Comparison of ENCODE assay signal across 23 mouse cellular contexts in the genomic region with DNA sequence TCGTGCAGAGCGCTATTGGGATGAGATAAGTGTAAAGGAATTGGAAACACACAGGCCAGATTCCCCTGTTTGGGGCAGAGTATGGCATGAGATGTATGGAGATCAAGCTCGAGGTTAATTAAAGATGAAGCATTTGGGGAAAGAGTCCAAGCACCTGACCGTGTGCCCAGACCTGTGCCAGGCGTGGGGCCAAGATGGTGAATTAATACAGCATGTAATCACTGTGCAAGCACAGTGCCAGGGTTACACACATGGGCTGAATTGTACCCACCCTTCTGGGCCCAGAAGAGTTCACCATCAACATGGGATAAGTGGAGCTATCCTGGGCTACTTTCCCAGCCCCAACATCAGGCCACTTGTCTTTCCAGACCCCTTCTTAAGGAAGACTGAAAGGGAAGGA.
DNase-seq lines count a peak whose midpoint lies in the region; ATAC-seq lines count a peak whose summit lies in the region.
"Had no signal": no experiment of that assay in that cellular context is flagged by ENCODE, and none has a peak within 500 bp of the region (broad histone marks: within the 10 kb centered on the region; RNA-seq: fewer than 3 reads in every experiment).

No protein-coding gene starts in this region.

- no peaks in the 10 kb centered on the region for H3K4me1 ChIP-seq in forebrain, embryonic 15.5 days
- H3K4me1 ChIP-seq in forebrain, embryonic 11.5 days (replicated peaks; ENCODE audit: control insufficient read depth, insufficient read depth, low read length) = no peaks in the 10 kb centered on the region
- no peaks in the 10 kb centered on the region; the same call in 1 of the 2 replicates for H3K4me1 ChIP-seq in hindbrain, embryonic 16.5 days (ENCODE audit: control insufficient read depth, insufficient read depth, low read depth, low read length)
- H3K4me1 ChIP-seq in hindbrain, embryonic 14.5 days (replicated peaks; ENCODE audit: control insufficient read depth, insufficient read depth, low read length) = no peaks in the 10 kb centered on the region
- no peaks in the 10 kb centered on the region for H3K4me1 ChIP-seq in midbrain, embryonic 15.5 days
- no peaks in the 10 kb centered on the region for H3K4me1 ChIP-seq in midbrain, embryonic 13.5 days (replicated peaks)
- H3K4me1 ChIP-seq in limb, embryonic 15.5 days = peaks cover 49% of the 10 kb centered on the region
- H3K4me1 ChIP-seq: heart, embryonic 10.5 days; kidney, embryonic 15.5 days; midbrain, embryonic 12.5 days; neural tube, embryonic 13.5 days had no signal

- 75% methylated on average over 5 of the region's 5 CpGs for WGBS in forebrain, embryonic 15.5 days
- WGBS in forebrain, embryonic 11.5 days = 86% methylated on average over 5 of the region's 5 CpGs
- WGBS in hindbrain, embryonic 16.5 days = 78% methylated on average over 5 of the region's 5 CpGs
- 83% methylated on average over 5 of the region's 5 CpGs for WGBS in hindbrain, embryonic 14.5 days
- WGBS in midbrain, embryonic 15.5 days = 86% methylated on average over 5 of the region's 5 CpGs
- WGBS in midbrain, embryonic 13.5 days = 91% methylated on average over 5 of the region's 5 CpGs
- 56% methylated on average over 5 of the region's 5 CpGs for WGBS in limb, embryonic 15.5 days

- no peak for DNase-seq in forebrain, embryonic 11.5 days (ENCODE audit: low spot score)
- DNase-seq in hindbrain, embryonic 14.5 days (ENCODE audit: low spot score) = no peak
- DNase-seq: adrenal gland, adult 8-10 months; B cell, adult 2 months; cerebellum, adult 2 months; kidney, postnatal 4 days; retina, postnatal 1 day; right cerebral cortex, postnatal 25 days; spleen, adult 18-20 months had no signal

- no peak overlapping the region for H3K9ac ChIP-seq in forebrain, embryonic 15.5 days (replicated peaks)
- H3K9ac ChIP-seq in forebrain, embryonic 11.5 days (ENCODE audit: low read length) = no peak overlapping the region
- no peak overlapping the region for H3K9ac ChIP-seq in hindbrain, embryonic 16.5 days (ENCODE audit: low read depth, low read length)
- H3K9ac ChIP-seq in hindbrain, embryonic 14.5 days = no peak overlapping the region
- no peak overlapping the region for H3K9ac ChIP-seq in midbrain, embryonic 15.5 days
- no peak overlapping the region for H3K9ac ChIP-seq in midbrain, embryonic 13.5 days (replicated peaks)
- H3K9ac ChIP-seq in limb, embryonic 15.5 days = no peak overlapping the region
- H3K9ac ChIP-seq: intestine, embryonic 15.5 days; kidney, embryonic 15.5 days; midbrain, embryonic 12.5 days; neural tube, embryonic 13.5 days had no signal

- no peak overlapping the region for H3K4me3 ChIP-seq in forebrain, embryonic 15.5 days
- no peak overlapping the region for H3K4me3 ChIP-seq in forebrain, embryonic 11.5 days (ENCODE audit: low read depth, low read length)
- H3K4me3 ChIP-seq in hindbrain, embryonic 16.5 days (ENCODE audit: low read length) = no peak overlapping the region
- no peak overlapping the region for H3K4me3 ChIP-seq in hindbrain, embryonic 14.5 days (replicated peaks; ENCODE audit: low read length)
- H3K4me3 ChIP-seq in midbrain, embryonic 15.5 days = no peak overlapping the region
- H3K4me3 ChIP-seq in midbrain, embryonic 13.5 days (replicated peaks) = no peak overlapping the region
- no peak overlapping the region for H3K4me3 ChIP-seq in limb, embryonic 15.5 days
- H3K4me3 ChIP-seq: erythroblast, embryonic 14.5 days; heart, embryonic 10.5 days; hindbrain, embryonic 10.5 days; intestine, embryonic 15.5 days; kidney, embryonic 15.5 days; midbrain, embryonic 12.5 days; myocyte; neural tube, embryonic 13.5 days had no signal

- H3K36me3 ChIP-seq in forebrain, embryonic 15.5 days = no peaks in the 10 kb centered on the region
- no peaks in the 10 kb centered on the region for H3K36me3 ChIP-seq in forebrain, embryonic 11.5 days (ENCODE audit: control insufficient read depth, insufficient read depth, low read length)
- H3K36me3 ChIP-seq in hindbrain, embryonic 16.5 days (ENCODE audit: control insufficient read depth, insufficient read depth, low read length) = no peaks in the 10 kb centered on the region
- no peaks in the 10 kb centered on the region for H3K36me3 ChIP-seq in hindbrain, embryonic 14.5 days (replicated peaks; ENCODE audit: control insufficient read depth, insufficient read depth)
- no peaks in the 10 kb centered on the region for H3K36me3 ChIP-seq in midbrain, embryonic 15.5 days (replicated peaks)
- no peaks in the 10 kb centered on the region for H3K36me3 ChIP-seq in midbrain, embryonic 13.5 days
- H3K36me3 ChIP-seq in limb, embryonic 15.5 days = no peaks in the 10 kb centered on the region
- H3K36me3 ChIP-seq: G1E; heart, embryonic 10.5 days; hindbrain, embryonic 10.5 days; intestine, embryonic 15.5 days; midbrain, embryonic 12.5 days; neural tube, embryonic 13.5 days had no signal

- peak; percentile 46; the same call in 1 of the 2 replicates for ATAC-seq in forebrain, embryonic 15.5 days (replicated peaks)
- no peak for ATAC-seq in forebrain, embryonic 11.5 days (replicated peaks; ENCODE audit: low FRiP score)
- peak; percentile 67 for ATAC-seq in hindbrain, embryonic 16.5 days
- ATAC-seq in hindbrain, embryonic 14.5 days (ENCODE audit: low FRiP score) = no peak
- peak; percentile 60; the same call in 1 of the 2 replicates for ATAC-seq in midbrain, embryonic 15.5 days (replicated peaks)
- no peak for ATAC-seq in midbrain, embryonic 13.5 days
- ATAC-seq in limb, embryonic 15.5 days (ENCODE audit: insufficient number of reproducible peaks, low FRiP score, low TSS enrichment, low read depth) = peak; percentile 9
- ATAC-seq: intestine, embryonic 15.5 days had no signal

- no peak overlapping the region for H3K4me2 ChIP-seq in forebrain, embryonic 15.5 days (replicated peaks)
- no peak overlapping the region for H3K4me2 ChIP-seq in forebrain, embryonic 11.5 days (ENCODE audit: low read depth, low read length, severe bottlenecking)
- no peak overlapping the region for H3K4me2 ChIP-seq in hindbrain, embryonic 16.5 days (ENCODE audit: low read length)
- H3K4me2 ChIP-seq in hindbrain, embryonic 14.5 days (replicated peaks) = no peak overlapping the region
- H3K4me2 ChIP-seq in midbrain, embryonic 15.5 days = no peak overlapping the region
- H3K4me2 ChIP-seq in midbrain, embryonic 13.5 days (replicated peaks) = no peak overlapping the region
- no peak overlapping the region for H3K4me2 ChIP-seq in limb, embryonic 15.5 days
- H3K4me2 ChIP-seq: intestine, embryonic 15.5 days; kidney, embryonic 15.5 days; midbrain, embryonic 12.5 days; neural tube, embryonic 13.5 days had no signal

- H3K27ac ChIP-seq in forebrain, embryonic 15.5 days (replicated peaks) = no peak overlapping the region
- H3K27ac ChIP-seq in forebrain, embryonic 11.5 days (ENCODE audit: low read depth, low read length) = no peak overlapping the region
- H3K27ac ChIP-seq in hindbrain, embryonic 16.5 days (ENCODE audit: low read depth, low read length) = no peak overlapping the region
- no peak overlapping the region for H3K27ac ChIP-seq in hindbrain, embryonic 14.5 days
- no peak overlapping the region for H3K27ac ChIP-seq in midbrain, embryonic 15.5 days
- no peak overlapping the region for H3K27ac ChIP-seq in midbrain, embryonic 13.5 days
- H3K27ac ChIP-seq in limb, embryonic 15.5 days = no peak overlapping the region
- H3K27ac ChIP-seq: heart, embryonic 10.5 days; hindbrain, embryonic 10.5 days; intestine, embryonic 15.5 days; kidney, embryonic 15.5 days; midbrain, embryonic 12.5 days; neural tube, embryonic 13.5 days had no signal

- no peaks in the 10 kb centered on the region for H3K27me3 ChIP-seq in forebrain, embryonic 15.5 days
- no peaks in the 10 kb centered on the region for H3K27me3 ChIP-seq in forebrain, embryonic 11.5 days (ENCODE audit: control insufficient read depth, insufficient read depth, low read length)
- H3K27me3 ChIP-seq in hindbrain, embryonic 16.5 days (replicated peaks; ENCODE audit: control insufficient read depth, insufficient read depth, low read length) = no peaks in the 10 kb centered on the region
- H3K27me3 ChIP-seq in hindbrain, embryonic 14.5 days (ENCODE audit: control insufficient read depth, insufficient read depth, low read length) = no peaks in the 10 kb centered on the region
- no peaks in the 10 kb centered on the region for H3K27me3 ChIP-seq in midbrain, embryonic 15.5 days (replicated peaks)
- no peaks in the 10 kb centered on the region for H3K27me3 ChIP-seq in midbrain, embryonic 13.5 days
- H3K27me3 ChIP-seq in limb, embryonic 15.5 days = no peaks in the 10 kb centered on the region
- H3K27me3 ChIP-seq: intestine, embryonic 15.5 days; midbrain, embryonic 12.5 days; neural tube, embryonic 13.5 days had no signal

- H3K9me3 ChIP-seq in forebrain, embryonic 15.5 days = no peaks in the 10 kb centered on the region
- no peaks in the 10 kb centered on the region for H3K9me3 ChIP-seq in forebrain, embryonic 11.5 days (ENCODE audit: control insufficient read depth, low read length)
- no peaks in the 10 kb centered on the region for H3K9me3 ChIP-seq in hindbrain, embryonic 16.5 days (ENCODE audit: control insufficient read depth, low read length)
- H3K9me3 ChIP-seq in hindbrain, embryonic 14.5 days (ENCODE audit: control insufficient read depth, low read length) = no peaks in the 10 kb centered on the region
- no peaks in the 10 kb centered on the region for H3K9me3 ChIP-seq in midbrain, embryonic 15.5 days
- H3K9me3 ChIP-seq in midbrain, embryonic 13.5 days = no peaks in the 10 kb centered on the region
- H3K9me3 ChIP-seq in limb, embryonic 15.5 days = no peaks in the 10 kb centered on the region
- H3K9me3 ChIP-seq: heart, embryonic 10.5 days; hindbrain, embryonic 10.5 days; intestine, embryonic 15.5 days; kidney, embryonic 15.5 days; midbrain, embryonic 12.5 days; neural tube, embryonic 13.5 days had no signal

Comparison
In these comparisons a context has a peak if more than half of its experiments do, and no peak if none do; other contexts are left out.
1. ATAC-seq: peak in forebrain, embryonic 15.5 days (single experiment), hindbrain, embryonic 16.5 days (single experiment), midbrain, embryonic 15.5 days (single experiment) and limb, embryonic 15.5 days (single experiment); none in forebrain, embryonic 11.5 days (single experiment), hindbrain, embryonic 14.5 days (single experiment) and midbrain, embryonic 13.5 days (single experiment).